Mouse (Mus musculus): Measurements from ENCODE around the gene Dlx3.

The Dlx3 gene

DNA sequence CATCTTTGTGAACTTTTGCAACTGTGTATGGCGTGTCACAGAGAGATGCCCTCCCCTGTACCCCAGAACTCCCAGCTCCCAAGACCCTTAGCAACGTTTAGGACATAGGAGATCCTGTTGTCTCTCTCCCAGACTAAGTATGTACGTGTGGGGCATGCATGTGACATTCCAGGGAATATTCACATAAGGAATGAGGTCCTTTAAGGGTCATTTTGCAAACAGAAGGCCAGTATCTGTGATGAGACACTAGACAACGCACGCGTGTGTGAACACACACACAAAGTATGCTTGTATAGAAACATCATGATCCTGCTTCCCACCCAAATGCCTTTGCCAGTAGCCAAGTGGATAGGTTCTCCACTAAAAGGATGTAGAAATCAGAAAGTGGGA, 2.2 kb downstream of the Dlx3 start:
- DNase-seq (ENCODE audit: low read depth, low spot score) = no peak

DNA sequence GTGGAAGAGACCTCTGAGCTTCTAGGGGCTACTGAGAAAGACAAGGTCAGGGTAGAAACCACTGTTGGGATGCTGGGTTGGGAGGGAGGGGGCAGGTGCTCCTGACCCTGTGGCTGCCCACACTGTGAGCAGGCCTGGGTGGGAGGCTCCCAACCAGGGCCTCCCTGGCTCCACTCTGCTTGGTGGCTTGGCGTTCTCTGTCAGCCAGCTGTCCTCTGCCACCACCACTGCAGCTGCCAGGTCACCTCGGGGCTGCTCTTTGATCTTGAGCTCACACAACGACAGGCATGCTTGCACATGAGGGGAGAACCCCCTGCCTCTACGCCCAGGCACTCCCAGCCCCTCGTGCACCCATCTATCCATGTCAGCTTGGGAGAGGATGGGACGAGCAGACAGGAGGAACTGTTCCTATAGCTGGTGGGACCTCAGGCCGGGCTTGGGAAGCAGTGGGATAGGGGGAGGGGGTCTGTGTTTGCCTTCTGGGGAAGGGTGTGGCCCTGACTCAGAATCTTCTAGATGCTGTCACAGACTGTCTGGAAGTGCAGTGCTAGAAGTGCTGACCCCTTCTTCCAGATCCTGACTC, 5.5 kb downstream of the Dlx3 start:
- no peak for DNase-seq (ENCODE audit: low read depth, low spot score)

DNA sequence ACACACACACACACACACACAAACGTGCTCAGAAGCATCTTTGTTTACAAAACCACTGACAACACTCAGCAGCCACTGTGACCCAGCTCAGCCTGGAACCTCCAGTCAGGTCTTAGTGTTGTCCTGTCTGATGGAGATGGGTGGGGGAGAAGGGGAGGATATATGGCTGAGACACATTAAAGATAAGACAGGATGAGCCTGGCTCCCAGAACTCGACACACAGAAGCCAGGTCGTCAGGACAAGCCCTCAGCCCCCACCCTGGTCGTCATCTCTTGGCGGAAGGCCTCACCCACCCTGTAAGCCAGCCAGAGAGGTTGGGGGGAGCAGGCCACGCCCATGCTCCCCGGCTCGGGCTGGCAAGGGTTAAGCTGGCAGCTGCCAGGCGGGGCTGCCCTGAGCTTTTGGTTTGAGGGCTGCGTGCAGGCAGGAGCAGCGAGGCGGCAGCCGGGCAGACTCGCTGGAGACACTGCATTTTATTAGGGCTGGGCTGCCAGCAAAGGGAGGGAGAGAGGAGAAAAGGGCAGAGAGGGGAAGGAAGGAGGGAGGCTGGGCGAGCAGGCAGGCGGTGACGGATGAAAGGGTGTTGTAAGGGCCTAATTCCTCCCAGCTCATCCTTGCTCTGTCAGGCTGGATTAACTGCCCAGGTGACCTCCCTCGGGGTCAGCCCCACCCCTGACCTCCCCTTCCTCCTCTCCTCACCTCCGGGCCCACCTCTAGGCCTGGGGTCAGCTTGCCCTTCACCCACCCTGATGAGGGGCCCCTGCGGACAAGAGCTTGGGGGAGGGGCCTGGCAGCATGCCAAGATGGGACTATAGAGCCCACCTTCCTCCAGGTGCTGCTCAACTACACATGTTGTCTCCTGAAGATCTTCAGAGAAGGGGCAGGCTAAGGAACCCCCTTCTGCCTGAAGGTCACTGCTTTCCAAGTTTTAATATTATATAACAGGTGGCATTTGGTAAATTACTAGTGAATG, 6.6 kb downstream of the Dlx3 start:
- no peak for DNase-seq (ENCODE audit: low read depth, low spot score)

DNA sequence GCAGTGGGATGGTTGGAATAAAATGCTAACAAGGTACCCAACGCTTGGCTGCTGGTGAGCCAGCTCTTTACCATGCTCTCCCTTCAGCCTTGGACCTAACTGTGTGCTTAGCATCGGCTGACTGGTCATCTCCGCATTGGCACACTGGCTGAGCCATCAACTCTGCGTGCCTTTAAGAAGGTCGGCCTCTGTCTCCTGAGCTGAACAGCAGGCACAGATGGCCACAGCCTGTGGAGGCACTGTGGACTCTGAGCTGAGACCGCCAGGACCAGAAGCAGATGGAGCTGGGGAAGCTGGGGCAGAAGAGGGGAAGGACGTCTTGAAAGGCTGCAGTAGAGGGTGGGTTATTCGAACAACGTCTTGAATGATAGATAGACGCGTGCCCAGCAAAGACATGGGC, 8.4 kb downstream of the Dlx3 start:
- no peak for DNase-seq (ENCODE audit: low read depth, low spot score)

DNA sequence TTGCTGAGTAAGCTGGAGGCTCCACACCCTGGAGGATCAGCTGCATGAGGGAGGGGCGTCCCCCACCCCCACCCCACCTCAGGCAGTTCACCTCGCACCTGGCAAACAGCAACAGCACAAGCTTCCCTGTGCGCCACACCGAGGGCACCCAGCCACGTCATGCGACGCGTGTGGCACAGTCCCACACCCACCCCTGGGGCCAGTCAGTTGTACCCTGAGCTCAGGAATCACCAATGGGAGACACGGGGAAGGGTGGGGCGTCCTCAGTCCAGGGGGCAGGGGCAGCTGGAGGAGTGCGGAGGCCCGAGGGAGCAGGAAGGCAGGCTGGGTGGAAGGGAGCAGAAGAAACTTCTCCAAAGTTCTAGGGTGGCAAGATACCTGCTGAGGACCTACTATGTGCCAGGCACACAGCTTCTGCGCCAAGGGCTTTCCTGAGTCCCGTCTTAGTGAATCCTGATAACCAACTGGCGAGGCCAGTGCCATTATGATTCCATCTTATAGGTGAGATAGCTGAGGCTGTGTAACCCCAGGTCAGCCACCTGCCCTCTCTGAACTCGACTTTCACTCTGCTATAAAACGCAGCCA, 10.8 kb downstream of the Dlx3 start:
- DNase-seq (ENCODE audit: low read depth, low spot score) = no peak

DNA sequence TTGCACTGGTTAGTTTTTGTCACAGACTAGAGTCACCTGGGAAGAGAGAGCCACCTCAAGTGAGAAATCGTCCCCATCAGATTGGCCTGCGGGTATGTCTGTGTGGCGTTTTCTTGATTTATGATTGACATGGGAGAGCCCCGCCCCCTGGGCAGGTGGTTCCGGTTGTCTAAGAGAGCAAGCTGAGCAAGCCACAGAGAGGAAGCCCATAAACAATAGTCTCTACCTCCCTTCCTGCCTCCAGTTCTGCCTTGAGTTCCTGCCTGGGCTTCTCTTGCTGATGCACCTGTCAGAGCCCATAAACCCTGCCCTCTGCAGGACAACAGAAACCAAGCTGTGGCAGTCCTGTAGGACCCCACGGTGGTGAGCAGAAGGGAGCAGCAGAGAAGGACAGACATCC, 13.4 kb downstream of the Dlx3 start:
- no peak for DNase-seq (ENCODE audit: low read depth, low spot score)

DNA sequence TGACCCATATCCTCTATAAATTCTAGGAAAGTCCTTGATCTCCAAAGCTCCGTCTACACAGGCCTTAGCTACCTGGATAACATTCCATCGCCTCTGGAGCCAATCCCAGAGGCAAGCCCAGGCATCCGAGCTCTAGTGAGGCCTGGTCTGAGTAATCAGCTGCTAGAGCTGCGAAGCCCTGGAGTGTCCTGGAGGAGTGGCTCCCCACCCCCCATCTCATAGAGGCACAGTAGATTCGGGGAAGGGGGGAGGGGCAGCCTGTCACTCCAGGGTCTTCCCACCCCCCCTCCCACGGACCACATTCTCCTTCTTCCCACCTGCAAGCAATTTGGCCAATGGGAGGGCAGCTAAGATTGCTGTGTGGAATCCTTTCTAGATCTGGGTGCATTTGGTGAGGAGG, 17.4 kb downstream of the Dlx3 start:
- DNase-seq (ENCODE audit: low read depth, low spot score) = no peak

DNA sequence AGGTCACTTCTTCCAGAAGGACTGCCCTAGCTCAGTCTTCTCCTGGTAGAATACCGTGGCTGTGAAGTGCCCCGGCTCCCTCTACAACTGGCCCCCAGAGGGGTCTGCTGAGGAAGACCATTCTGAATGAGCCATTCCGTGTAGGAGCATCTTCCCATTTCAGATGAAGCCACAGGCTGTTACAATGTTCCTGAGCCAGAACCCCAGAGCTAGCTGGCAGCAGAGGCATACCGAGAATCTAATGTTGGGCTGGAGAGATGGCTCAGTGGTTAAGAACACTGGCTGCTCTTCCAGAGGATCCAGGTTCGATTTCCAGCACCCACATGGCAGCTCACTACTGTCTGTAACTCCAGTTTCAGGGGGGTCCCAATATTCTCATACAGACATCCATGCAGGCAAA, 20.0 kb downstream of the Dlx3 start:
- no peak for DNase-seq (ENCODE audit: low read depth, low spot score)

DNA sequence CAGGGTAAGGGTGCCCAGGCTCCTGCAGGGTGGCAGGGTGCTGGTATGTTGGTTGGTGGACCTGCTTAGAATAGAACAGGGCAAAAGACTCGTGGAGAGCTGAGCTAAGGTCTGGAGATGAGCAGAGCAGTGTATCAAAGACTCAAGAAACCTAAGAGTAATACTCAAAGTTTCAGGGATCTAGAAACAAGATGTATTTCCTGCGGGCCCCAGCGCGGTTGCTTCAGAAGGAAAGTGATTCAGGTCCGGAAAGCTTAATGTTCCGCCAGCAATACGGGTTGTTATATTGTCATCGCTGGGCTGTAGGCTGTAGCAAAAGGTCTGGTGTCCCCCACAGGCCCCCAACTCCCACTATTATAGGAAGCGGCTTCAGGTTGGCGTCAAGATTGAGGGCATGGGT, 22.3 kb downstream of the Dlx3 start:
- no peak for DNase-seq (ENCODE audit: low read depth, low spot score)

DNA sequence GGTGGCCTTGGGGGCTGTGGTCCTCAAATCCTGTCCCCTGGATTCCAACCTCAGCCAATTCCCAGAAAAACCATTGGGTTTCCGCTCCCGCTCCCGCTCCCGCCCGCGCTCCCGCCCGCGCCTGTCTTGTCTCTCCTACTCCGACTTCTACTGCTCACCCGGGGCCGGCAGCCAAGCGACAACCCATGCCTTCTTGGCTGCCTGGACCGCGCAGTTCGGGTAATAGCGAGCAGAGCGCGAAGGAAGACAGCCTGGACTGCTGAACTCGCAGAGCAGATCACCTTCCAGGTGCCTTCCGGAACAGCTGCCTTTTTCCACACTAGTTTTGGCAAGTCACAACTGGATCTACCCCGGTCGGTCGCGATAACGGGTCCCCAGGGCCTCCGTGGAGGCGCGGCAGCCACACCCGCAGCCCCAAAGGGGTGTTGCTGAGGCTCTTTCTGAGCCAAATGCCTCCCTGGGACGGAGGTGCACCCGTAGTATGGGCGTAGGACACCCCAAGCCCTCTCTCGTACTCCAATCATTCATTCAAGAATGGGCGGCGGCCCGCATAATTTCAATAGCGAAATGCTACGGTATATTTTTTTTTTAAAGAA, 23.2 kb downstream of the Dlx3 start:
- DNase-seq (ENCODE audit: low read depth, low spot score) = no peak

DNA sequence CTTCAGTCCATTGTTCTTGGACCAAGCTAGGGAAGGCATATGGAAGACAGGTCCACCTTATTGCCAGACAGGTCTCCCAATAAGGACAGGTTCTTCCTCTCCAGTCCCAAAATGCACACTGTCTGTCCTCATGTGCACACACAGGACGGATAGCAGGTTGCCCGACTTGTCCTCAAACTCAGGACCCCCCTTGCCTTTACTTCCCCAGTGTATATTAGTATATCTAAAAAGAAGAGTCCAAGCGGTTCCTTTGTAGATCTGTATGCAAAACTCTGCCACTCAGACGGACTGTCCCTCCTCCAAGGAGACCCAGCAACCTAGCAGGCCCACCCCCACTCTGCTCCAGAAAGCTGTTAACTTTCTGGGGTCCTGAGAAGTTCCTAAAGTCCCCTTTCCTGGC, 23.7 kb downstream of the Dlx3 start:
- DNase-seq (ENCODE audit: low read depth, low spot score) = no peak

DNA sequence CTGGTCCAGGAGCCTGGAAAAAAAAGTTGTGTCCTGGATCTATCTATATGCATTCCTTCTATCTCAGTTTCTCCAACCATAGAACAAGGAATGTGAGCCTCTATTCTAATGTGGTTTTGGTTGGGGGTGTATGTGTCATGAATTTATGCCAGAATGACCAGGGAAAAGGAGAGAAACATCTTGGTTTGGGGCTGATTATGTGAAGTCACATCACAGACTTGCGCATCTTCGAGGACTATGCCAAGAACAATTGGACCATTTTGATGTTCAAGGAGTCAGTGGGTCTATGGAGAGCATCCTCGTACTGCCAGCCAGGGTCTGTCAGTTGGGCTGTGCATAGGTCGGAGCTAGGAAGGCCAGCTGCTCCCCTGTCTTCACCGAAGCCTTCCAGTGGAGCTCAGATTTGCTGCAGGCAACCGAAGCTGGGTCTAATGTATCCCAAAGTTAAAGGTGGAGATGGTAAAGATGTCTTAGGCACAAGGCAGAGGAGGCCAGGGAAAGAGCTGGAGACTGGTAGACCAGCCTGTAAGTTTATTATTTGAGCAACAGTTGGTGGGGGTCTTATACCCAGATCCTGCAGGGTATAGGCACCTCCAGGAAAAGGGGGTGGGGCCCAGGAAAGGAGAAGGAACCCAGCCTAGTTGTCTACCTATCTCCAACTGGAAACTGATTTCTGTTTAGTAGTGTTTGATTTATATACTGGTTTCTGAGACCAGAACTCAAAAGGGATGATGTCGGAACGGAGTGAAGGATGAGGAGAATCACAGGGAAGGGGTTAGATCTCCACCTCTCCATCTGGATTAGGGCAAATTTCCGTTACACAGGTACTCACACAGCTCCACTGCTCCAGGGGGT, 24.4 kb downstream of the Dlx3 start:
- DNase-seq (ENCODE audit: low read depth, low spot score) = no peak

DNA sequence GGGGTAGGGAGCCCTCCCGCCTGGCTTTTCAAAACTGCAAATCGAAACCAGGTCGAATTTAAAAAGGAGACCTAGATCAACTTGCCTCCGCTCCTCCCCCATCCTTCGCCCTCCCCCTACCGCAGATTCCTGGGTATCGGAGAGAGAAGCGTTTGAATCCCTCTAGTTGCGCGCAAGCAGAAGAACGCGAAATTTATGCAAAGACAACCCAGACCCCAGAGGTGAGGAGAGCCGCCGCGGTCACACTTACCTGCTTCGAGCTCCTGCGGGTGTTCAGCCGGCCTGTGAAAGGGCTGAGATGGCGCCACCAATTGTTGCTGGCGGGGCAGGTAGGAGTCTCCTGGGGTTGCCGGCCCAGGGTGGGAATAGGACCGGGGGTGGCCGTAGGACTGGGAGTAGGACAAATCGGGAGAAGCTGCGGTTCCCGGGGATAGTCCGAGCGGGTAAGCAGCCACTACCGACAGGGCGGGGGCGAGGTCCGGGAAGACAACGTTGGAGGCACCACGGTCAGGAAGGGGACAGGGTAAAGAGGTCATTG, 25.1 kb downstream of the Dlx3 start:
- no peak for DNase-seq (ENCODE audit: low read depth, low spot score)

DNA sequence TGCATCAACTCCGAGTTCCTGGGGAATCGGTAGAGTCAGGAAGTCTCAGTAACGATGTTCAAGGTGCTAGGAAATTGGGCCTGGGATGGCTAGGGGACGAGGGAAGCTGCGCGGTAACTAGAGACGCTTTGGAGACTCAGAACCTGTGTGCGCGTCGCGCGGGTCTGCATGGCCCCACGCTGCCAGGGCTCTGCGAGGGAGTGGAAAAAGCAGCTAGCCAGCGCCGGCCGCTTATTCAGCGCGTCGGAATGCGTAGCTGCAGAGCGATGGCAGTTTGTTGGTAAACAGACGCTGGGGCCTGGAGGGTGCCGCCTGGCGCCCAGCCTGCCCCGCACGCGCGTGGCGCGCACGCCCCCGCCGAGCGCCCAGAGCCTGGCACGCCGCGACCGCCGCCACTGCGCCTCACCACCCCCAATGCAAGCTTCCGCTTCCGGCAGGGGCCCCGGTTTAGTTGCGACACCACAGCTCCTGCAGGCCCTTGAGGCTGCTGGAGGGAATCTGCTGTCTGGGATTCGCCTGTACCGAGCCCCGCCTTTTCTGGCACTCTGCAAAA, 26.0 kb downstream of the Dlx3 start, which contains the start of gene Dlx4:
Dlx4 (minus strand) TSS at position 413 of the 553 bp plus-strand sequence.
- no peak for DNase-seq (ENCODE audit: low read depth, low spot score)

DNA sequence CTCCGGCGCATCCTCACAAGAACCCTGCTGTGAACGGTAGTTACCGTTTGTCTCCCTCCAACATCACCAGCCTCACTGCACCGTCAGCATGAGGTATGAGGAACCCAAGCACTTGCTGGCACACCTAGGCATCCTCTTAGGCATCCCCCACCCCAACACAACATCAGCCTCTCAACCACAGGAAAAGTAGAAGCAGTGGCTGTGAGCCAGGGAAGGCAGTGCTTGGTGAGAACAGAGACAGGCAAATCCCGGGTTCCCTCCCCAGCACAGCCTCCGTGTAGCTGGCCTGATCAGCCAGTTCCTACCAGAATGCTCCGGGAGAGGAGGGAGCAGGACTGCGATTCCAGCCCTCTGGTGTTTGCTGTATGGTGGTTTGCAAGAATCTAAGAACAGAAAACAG, 28.8 kb downstream of the Dlx3 start:
- DNase-seq (ENCODE audit: low read depth, low spot score) = no peak

DNA sequence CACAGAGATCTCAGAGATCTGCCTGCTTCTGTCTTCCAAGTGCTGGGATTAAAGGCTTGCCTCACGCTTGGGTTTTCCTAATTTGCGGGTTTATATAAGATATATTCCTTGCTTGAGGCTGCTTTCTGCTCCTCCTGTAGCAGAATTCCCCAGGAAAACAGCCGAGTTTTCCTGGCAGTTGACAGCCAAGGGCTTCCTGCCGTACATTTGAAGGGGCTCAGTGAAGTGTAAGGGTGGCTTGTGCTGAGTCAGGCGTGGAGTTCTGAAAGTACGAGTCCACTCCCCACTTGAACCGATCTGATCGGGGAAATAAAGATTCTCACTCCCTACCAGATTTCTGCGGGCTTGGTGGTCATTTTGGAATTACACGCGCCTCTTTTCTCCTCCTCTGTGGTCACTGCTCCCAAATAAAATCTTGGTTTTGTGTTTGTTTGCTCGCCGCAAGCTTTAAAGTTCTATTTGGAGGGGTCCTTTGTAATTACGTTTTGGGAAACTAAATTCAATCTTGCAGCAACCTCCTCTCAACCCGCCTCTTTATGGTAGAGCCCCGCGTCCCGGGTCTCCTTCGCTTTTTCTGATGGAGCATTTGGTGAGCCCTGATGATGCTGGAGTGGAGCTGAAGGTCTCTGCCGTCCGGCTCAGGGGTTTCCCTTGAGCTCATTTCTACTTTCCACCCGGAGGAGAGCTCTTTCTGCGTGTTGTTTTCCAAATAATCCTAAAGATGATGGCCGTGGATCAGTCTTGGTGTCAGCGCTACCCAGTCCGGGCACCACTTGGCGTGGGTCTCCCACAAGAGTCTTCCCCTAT, 29.7 kb downstream of the Dlx3 start:
- no peak for DNase-seq (ENCODE audit: low read depth, low spot score)

DNA sequence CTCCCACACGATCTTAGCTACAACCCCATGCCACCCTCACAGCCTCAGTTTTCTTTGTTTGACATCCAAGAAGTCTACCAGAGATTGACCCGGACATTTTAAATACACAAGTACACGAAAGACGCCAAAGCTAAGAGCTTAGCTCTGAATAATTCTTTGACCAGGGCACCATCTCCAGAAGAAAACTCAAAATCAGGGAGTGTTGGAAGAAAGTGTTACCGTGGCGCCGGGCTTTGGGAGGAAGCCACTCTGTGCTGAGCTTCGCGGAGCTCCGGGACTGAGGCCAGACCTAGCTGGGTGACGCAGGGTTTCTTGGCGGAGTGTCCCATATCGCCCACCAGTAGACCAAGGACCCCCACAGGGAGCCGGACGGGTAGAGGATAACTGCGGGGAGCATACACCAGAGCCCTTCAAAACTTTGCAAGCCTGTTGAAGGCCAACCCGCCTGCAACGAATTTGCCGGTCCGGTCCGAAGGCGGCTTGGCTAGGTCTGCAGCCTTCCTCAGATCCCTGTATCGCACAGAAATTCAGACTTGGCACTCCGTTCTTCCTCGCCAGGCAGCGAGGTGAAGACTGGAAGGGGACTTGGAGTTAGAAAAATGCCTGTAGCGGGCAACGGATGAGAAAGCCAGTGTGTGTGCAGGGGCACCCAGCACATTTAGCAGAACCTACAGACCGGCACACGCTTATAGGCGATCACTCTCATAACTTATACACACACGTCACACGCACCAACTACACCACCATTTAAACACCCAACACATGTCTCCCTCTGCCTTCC, 30.5 kb downstream of the Dlx3 start:
- DNase-seq (ENCODE audit: low read depth, low spot score) = no peak

DNA sequence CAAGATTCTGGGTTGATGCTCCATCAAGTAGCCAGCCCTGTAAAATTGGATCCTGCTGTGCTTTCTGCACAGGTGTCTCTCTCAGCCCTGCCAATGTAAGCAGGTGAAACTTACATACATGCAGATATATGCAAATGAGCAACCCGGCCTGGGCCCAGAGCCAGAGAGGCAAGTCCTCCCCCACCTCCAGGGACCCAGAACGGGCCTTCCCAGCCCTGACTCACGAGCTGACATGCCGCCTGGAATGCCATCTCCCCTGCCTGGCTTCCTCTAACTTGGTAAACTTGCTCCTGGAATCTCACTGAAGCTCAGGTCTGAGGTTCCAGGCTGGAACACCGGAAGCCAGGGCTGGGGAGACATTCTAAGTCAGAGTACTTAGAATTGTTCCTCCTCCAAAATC, 33.2 kb downstream of the Dlx3 start:
- no peak for DNase-seq (ENCODE audit: low read depth, low spot score)

DNA sequence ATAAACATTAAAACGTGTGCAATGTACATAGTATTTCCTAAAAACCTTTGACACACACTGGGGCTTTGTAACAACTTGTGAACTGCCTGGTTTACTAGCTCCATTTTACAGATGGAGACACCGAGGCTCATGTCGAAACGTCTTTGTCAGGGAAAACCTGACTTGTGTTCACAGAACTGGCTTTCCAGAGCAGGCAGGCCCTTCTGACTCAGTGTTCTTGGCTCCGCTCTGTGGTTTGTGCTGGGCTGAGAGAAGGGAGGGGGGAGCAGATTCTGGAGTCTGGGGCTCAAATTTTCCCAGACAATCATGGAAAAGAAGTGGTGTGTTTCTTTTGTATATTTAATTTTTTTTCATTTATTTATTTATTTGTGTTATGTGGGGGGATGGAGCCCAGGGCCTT, 33.8 kb downstream of the Dlx3 start:
- DNase-seq (ENCODE audit: low read depth, low spot score) = no peak
